Mouse (Mus musculus) MEL (cell line): ENCODE measurements around the gene Tmem30b. TPM values are rescaled to one million over a fixed set of nuclear protein-coding genes. Genes with fewer than 3 reads are reported as not detected.

Source experiments
- DNase-seq: peaks from one replicate; pipeline ENCODE4 v3.0.0; 2011; ENCODE audit warnings: low read depth, low spot score
- H3K27ac ChIP-seq: 2 replicates; pipeline ENCODE4 v1.5.1; 2012; ENCODE audit warnings: low read depth, mild to moderate bottlenecking, control low read depth, low read length, moderate library complexity; ENCODE audit not compliant: control insufficient read depth
- H3K27me3 ChIP-seq, 2 experiments: fragments of 150-350 bp in 1 of 2; sonication (generic) in 1 of 2; 2 replicates each; pipeline ENCODE4 v1.6.1; 2012; ENCODE audit warnings: low read length in 2 of 2, mild to moderate bottlenecking in 2 of 2, improper control_type of control experiment in 1 of 2, moderate library complexity in 1 of 2; ENCODE audit not compliant: insufficient read depth in 2 of 2, control insufficient read depth in 1 of 2
- H3K36me3 ChIP-seq, 2 experiments: 2 replicates each; pipeline ENCODE4 v1.6.1; 2012 to 2014; ENCODE audit warnings: low read length in 2 of 2, improper control_type of control experiment in 1 of 2, inconsistent platforms in 1 of 2, mild to moderate bottlenecking in 1 of 2; ENCODE audit not compliant: insufficient read depth in 2 of 2, control insufficient read depth in 1 of 2
- H3K4me1 ChIP-seq, 2 experiments: fragments of 150-350 bp in 1 of 2; sonication (generic) in 1 of 2; 2 replicates each; pipeline ENCODE4 v1.6.1; 2012; ENCODE audit warnings: low read length in 2 of 2, improper control_type of control experiment in 1 of 2, mild to moderate bottlenecking in 1 of 2; ENCODE audit not compliant: insufficient read depth in 2 of 2, control insufficient read depth in 1 of 2
- H3K4me3 ChIP-seq, 2 experiments: fragments of 150-350 bp in 1 of 2; sonication (generic) in 1 of 2; 2 replicates each; pipeline ENCODE4 v1.5.1; 2012; ENCODE audit warnings: low read depth in 2 of 2, low read length in 2 of 2, mild to moderate bottlenecking in 2 of 2, moderate library complexity in 2 of 2, control low read depth in 1 of 2, improper control_type of control experiment in 1 of 2; ENCODE audit not compliant: control insufficient read depth in 1 of 2, insufficient read depth in 1 of 2
- H3K79me2 ChIP-seq: 2 replicates; pipeline ENCODE4 v1.6.1; 2012; ENCODE audit warnings: mild to moderate bottlenecking, low read length, moderate library complexity; ENCODE audit not compliant: control insufficient read depth, poor library complexity, insufficient read depth
- H3K9ac ChIP-seq: 2 replicates; pipeline ENCODE4 v1.6.1; 2012; ENCODE audit warnings: low read depth, mild to moderate bottlenecking, control low read depth, low read length, moderate library complexity; ENCODE audit not compliant: control insufficient read depth, poor library complexity, severe bottlenecking
- H3K9me3 ChIP-seq: fragments of 150-350 bp; sonication (generic); replicated peaks from 2 replicates; pipeline ENCODE4 v1.6.1; 2012; ENCODE audit warnings: mild to moderate bottlenecking, low read length, improper control_type of control experiment, moderate library complexity; ENCODE audit not compliant: insufficient read depth
- BHLHE40 ChIP-seq: IDR thresholded peaks from 2 replicates; pipeline ENCODE4 v1.6.1; 2012; ENCODE audit warnings: low read depth, mild to moderate bottlenecking, inconsistent platforms, low read length, improper control_type of control experiment, borderline replicate concordance
- CHD1 ChIP-seq: IDR thresholded peaks from 2 replicates; pipeline ENCODE4 v1.6.1; 2012; ENCODE audit warnings: low read depth, mild to moderate bottlenecking, inconsistent platforms, low read length, improper control_type of control experiment
- CHD2 ChIP-seq: IDR thresholded peaks from 2 replicates; pipeline ENCODE4 v1.6.1; 2011; ENCODE audit warnings: low read length, improper control_type of control experiment
- E2F4 ChIP-seq: IDR thresholded peaks from 2 replicates; pipeline ENCODE4 v1.6.1; 2011; ENCODE audit warnings: low read depth, low read length, improper control_type of control experiment, borderline replicate concordance
- ELF1 ChIP-seq: IDR thresholded peaks from 2 replicates; pipeline ENCODE4 v1.6.1; 2014; ENCODE audit warnings: low read depth, mild to moderate bottlenecking, inconsistent platforms, low read length, improper control_type of control experiment, moderate library complexity
- EP300 ChIP-seq, 2 experiments: IDR thresholded peaks; 2 replicates each; pipeline ENCODE4 v1.6.1; 2011; ENCODE audit warnings: improper control_type of control experiment in 2 of 2, low read length in 2 of 2, low read depth in 1 of 2, mild to moderate bottlenecking in 1 of 2
- ETS1 ChIP-seq: IDR thresholded peaks from 2 replicates; pipeline ENCODE4 v1.6.1; 2012; ENCODE audit warnings: low read depth, mild to moderate bottlenecking, inconsistent platforms, low read length, improper control_type of control experiment, moderate library complexity
- GABPA ChIP-seq: IDR thresholded peaks from 2 replicates; pipeline ENCODE4 v1.6.1; 2012; ENCODE audit warnings: low read depth, mild to moderate bottlenecking, inconsistent platforms, low read length, improper control_type of control experiment, moderate library complexity
- GATA1 ChIP-seq: IDR thresholded peaks from 2 replicates; pipeline ENCODE4 v1.6.1; 2011; ENCODE audit warnings: low read depth, low read length, improper control_type of control experiment
- HCFC1 ChIP-seq: IDR thresholded peaks from 2 replicates; pipeline ENCODE4 v1.6.1; 2012; ENCODE audit warnings: low read depth, mild to moderate bottlenecking, inconsistent platforms, low read length, improper control_type of control experiment, moderate library complexity
- JUND ChIP-seq: IDR thresholded peaks from 2 replicates; pipeline ENCODE4 v1.6.1; 2011; ENCODE audit warnings: low read depth, mild to moderate bottlenecking, improper control_type of control experiment, low read length
- KAT2A ChIP-seq: conservative IDR thresholded peaks from 2 replicates; pipeline ENCODE4 v1.6.1; 2012; ENCODE audit warnings: low read depth, low read length, improper control_type of control experiment, inconsistent platforms
- MAZ ChIP-seq: IDR thresholded peaks from 2 replicates; pipeline ENCODE4 v1.6.1; 2012; ENCODE audit warnings: low read depth, mild to moderate bottlenecking, inconsistent platforms, low read length, improper control_type of control experiment
- MEF2A ChIP-seq: IDR thresholded peaks from 2 replicates; pipeline ENCODE4 v1.6.1; 2014; ENCODE audit warnings: low read depth, mild to moderate bottlenecking, inconsistent platforms, low read length, improper control_type of control experiment; ENCODE audit not compliant: poor library complexity, insufficient replicate concordance, severe bottlenecking; ENCODE audit errors: extremely low read depth
- MXI1 ChIP-seq: IDR thresholded peaks from 2 replicates; pipeline ENCODE4 v1.6.1; 2011; ENCODE audit warnings: mild to moderate bottlenecking, low read depth, low read length, improper control_type of control experiment
- MYB ChIP-seq: IDR thresholded peaks from 2 replicates; pipeline ENCODE4 v1.6.1; 2011; ENCODE audit warnings: mild to moderate bottlenecking, low read depth, low read length, improper control_type of control experiment
- MYC ChIP-seq: IDR thresholded peaks from 2 replicates; pipeline ENCODE4 v1.6.1; 2011; ENCODE audit warnings: low read depth, mild to moderate bottlenecking, low read length, improper control_type of control experiment, moderate library complexity
- NRF1 ChIP-seq: IDR thresholded peaks from 2 replicates; pipeline ENCODE4 v1.6.1; 2014; ENCODE audit warnings: low read depth, mild to moderate bottlenecking, inconsistent platforms, low read length, improper control_type of control experiment, moderate library complexity; ENCODE audit not compliant: poor library complexity, insufficient read depth, severe bottlenecking
- POLR2A ChIP-seq, 2 experiments: IDR thresholded peaks; 2 replicates each; pipeline ENCODE4 v1.6.1; 2011 to 2012; ENCODE audit warnings: low read length in 2 of 2, mild to moderate bottlenecking in 2 of 2, control low read depth in 1 of 2, improper control_type of control experiment in 1 of 2, low read depth in 1 of 2, moderate library complexity in 1 of 2; ENCODE audit not compliant: control insufficient read depth in 1 of 2, insufficient read depth in 1 of 2, poor library complexity in 1 of 2
- POLR2AphosphoS5 ChIP-seq: IDR thresholded peaks from 2 replicates; pipeline ENCODE4 v1.6.1; 2012; ENCODE audit warnings: low read depth, borderline replicate concordance, mild to moderate bottlenecking, inconsistent platforms, low read length, moderate library complexity, mixed read lengths
- RCOR1 ChIP-seq: IDR thresholded peaks from 2 replicates; pipeline ENCODE4 v1.6.1; 2012; ENCODE audit warnings: low read depth, mild to moderate bottlenecking, inconsistent platforms, low read length, improper control_type of control experiment
- SIN3A ChIP-seq: IDR thresholded peaks from 2 replicates; pipeline ENCODE4 v1.6.1; 2012; ENCODE audit warnings: low read length, improper control_type of control experiment, inconsistent platforms
- SMC3 ChIP-seq: IDR thresholded peaks from 2 replicates; pipeline ENCODE4 v1.6.1; 2011; ENCODE audit warnings: low read depth, low read length, improper control_type of control experiment
- TBP ChIP-seq: IDR thresholded peaks from 2 replicates; pipeline ENCODE4 v1.8.0; 2011; ENCODE audit warnings: low read depth, low read length, improper control_type of control experiment
- TCF12 ChIP-seq: IDR thresholded peaks from 2 replicates; pipeline ENCODE4 v1.6.1; 2014; ENCODE audit warnings: low read depth, mild to moderate bottlenecking, inconsistent platforms, low read length, improper control_type of control experiment, moderate library complexity
- UBTF ChIP-seq: IDR thresholded peaks from 2 replicates; pipeline ENCODE4 v1.6.1; 2012; ENCODE audit warnings: low read depth, mild to moderate bottlenecking, inconsistent platforms, low read length, improper control_type of control experiment, moderate library complexity, borderline replicate concordance; ENCODE audit not compliant: insufficient read depth
- USF1 ChIP-seq: IDR thresholded peaks from 2 replicates; pipeline ENCODE4 v1.6.1; 2014; ENCODE audit warnings: low read depth, mild to moderate bottlenecking, inconsistent platforms, low read length, improper control_type of control experiment, moderate library complexity
- ZMIZ1 ChIP-seq: IDR thresholded peaks from 2 replicates; pipeline ENCODE4 v1.6.1; 2012; ENCODE audit warnings: low read depth, mild to moderate bottlenecking, inconsistent platforms, low read length, improper control_type of control experiment, moderate library complexity
- ZNF384 ChIP-seq: IDR thresholded peaks from 2 replicates; pipeline ENCODE4 v1.6.1; 2012; ENCODE audit warnings: low read depth, mild to moderate bottlenecking, inconsistent platforms, low read length, improper control_type of control experiment
- polyA plus RNA-seq, 2 experiments: library from polyadenylated mRNA; stranded (reverse) in 1 of 2; unstranded in 1 of 2; fragments of >175 nt in 1 of 2; fragments of >200 nt in 1 of 2; gene quantifications; 2 replicates each; pipeline versions ENCODE4 v1.2.1 to v1.2.4; 2012; ENCODE audit warnings: low replicate concordance in 2 of 2, low read depth in 1 of 2; ENCODE audit not compliant: insufficient read length in 2 of 2, insufficient read depth in 1 of 2, missing spikeins in 1 of 2
- total RNA-seq: library from RNA; depleted of rRNA; stranded (reverse); fragments of 300-350 nt; gene quantifications from 2 replicates; pipeline ENCODE4 v1.2.3, GENCODE M21; 2012

The Tmem30b gene
- total and polyA plus RNA-seq, 3 experiments = not detected

- Histone ChIP-seq H3K79me2 (no peaks in the 10 kb centered on the region), H3K36me3 (no peaks in the 10 kb centered on the region), H3K9me3 (no peaks in the 10 kb centered on the region), H3K4me1 (no peaks in the 10 kb centered on the region), H3K9ac (no peak overlapping the region), H3K27me3 (no peaks in the 10 kb centered on the region), H3K4me3 (no peak overlapping the region), H3K27ac (no peak overlapping the region)
- TF ChIP-seq E2F4 = no peak
- no peak for TF ChIP-seq SIN3A
- TF ChIP-seq KAT2A = no peak
- no peak for TF ChIP-seq ETS1
- no peak for TF ChIP-seq MEF2A
- TF ChIP-seq BHLHE40 = no peak
- TF ChIP-seq MAZ = no peak
- TF ChIP-seq GATA1 = no peak
- TF ChIP-seq EP300 (IDR thresholded peaks at IDR 0.05; ENCODE audit: low read depth in 1 of 2, low read length in 2 of 2) = no peak
- TF ChIP-seq TCF12 = no peak
- no peak for TF ChIP-seq ZMIZ1
- TF ChIP-seq TBP = no peak
- no peak for TF ChIP-seq POLR2AphosphoS5
- no peak for TF ChIP-seq SMC3
- TF ChIP-seq GABPA = no peak
- no peak for TF ChIP-seq UBTF
- TF ChIP-seq MYC = no peak
- no peak for TF ChIP-seq USF1
- no peak for TF ChIP-seq ELF1
- no peak for TF ChIP-seq MXI1
- DNase-seq = no peak
Observed at GRCm38 (mm10) chr12:73516516-73516915, 29.7 kb downstream of the Tmem30b start.

- DNase-seq = no peak
- H3K36me3 ChIP-seq = no peaks in the 10 kb centered on the region
- H3K9me3 ChIP-seq = no peaks in the 10 kb centered on the region
- no peak overlapping the region for H3K4me3 ChIP-seq
- no peak overlapping the region for H3K9ac ChIP-seq
- no peak overlapping the region for H3K27ac ChIP-seq
- H3K27me3 ChIP-seq = no peaks in the 10 kb centered on the region; a peak in 1 of 4 replicates
- no peaks in the 10 kb centered on the region for H3K79me2 ChIP-seq
- no peaks in the 10 kb centered on the region for H3K4me1 ChIP-seq
- TF ChIP-seq MYB (no peak), MYC (no peak), POLR2AphosphoS5 (no peak), ZNF384 (no peak), KAT2A (no peak), ZMIZ1 (no peak), NRF1 (no peak), GATA1 (no peak), UBTF (no peak), ETS1 (no peak), JUND (no peak), HCFC1 (no peak), RCOR1 (no peak), TCF12 (no peak), MAZ (no peak), POLR2A (IDR thresholded peaks at IDR 0.05; ENCODE audit: control insufficient read depth in 1 of 2, insufficient read depth in 1 of 2, low read depth in 1 of 2, low read length in 2 of 2, poor library complexity in 1 of 2) (no peak), CHD2 (no peak), CHD1 (no peak), MEF2A (no peak)
Observed at GRCm38 (mm10) chr12:73514722-73515121, 31.5 kb downstream of the Tmem30b start.
